Mouse (Mus musculus): ENCODE data around the gene Gcnt2.

- TF ChIP-seq POLR2A (IDR thresholded peaks at IDR 0.05; ENCODE audit: low read depth, low read length) (no peak), CTCF (conservative IDR thresholded peaks at IDR 0.05; ENCODE audit: insufficient read depth, insufficient read length, low read depth, low read length) (no peak)
Observed at GRCm38 (mm10) chr13:40951386-40951976, 91.9 kb downstream of the Gcnt2 start.
